Mouse (Mus musculus) right cerebral cortex, postnatal 4 days (tissue): Measurements from ENCODE around the gene Pemt.
A peak's percentile ranks its signal among the peaks of the same experiment; 100 is the strongest.

Source experiments
- DNase-seq: peaks from one replicate; pipeline ENCODE4 v3.0.0-alpha.2; 2022

Gene Pemt

GRCm38 (mm10) chr11:60046058-60046735 lies at the start of gene Pemt:
Gene Pemt (minus strand): TSS chr11:60046489.
- DNase-seq, result peak; percentile 93

GRCm38 (mm10) chr11:60094909-60095810 lies 48.9 kb upstream of the Pemt start:
- no peak for DNase-seq

- no peak for DNase-seq
Measured at GRCm38 (mm10) chr11:60093984-60094587, 47.8 kb upstream of the Pemt start.

GRCm38 (mm10) chr11:60093227-60093626 lies 46.9 kb upstream of the Pemt start:
- no peak for DNase-seq

- no peak for DNase-seq
Measured at GRCm38 (mm10) chr11:60091422-60091761, 45.1 kb upstream of the Pemt start.

GRCm38 (mm10) chr11:60090696-60091421 lies 44.6 kb upstream of the Pemt start:
- no peak for DNase-seq

GRCm38 (mm10) chr11:60088947-60089346 lies 42.7 kb upstream of the Pemt start:
- DNase-seq, result peak; percentile 37

- no peak for DNase-seq
Measured at GRCm38 (mm10) chr11:60086676-60087075, 40.4 kb upstream of the Pemt start.

- peak; percentile 54 for DNase-seq
Measured at GRCm38 (mm10) chr11:60084589-60084988, 38.3 kb upstream of the Pemt start.

- peak; percentile 59 for DNase-seq
Measured at GRCm38 (mm10) chr11:60076790-60077189, 30.5 kb upstream of the Pemt start.

- DNase-seq, result no peak
Measured at GRCm38 (mm10) chr11:60076183-60076582, 29.9 kb upstream of the Pemt start.

GRCm38 (mm10) chr11:60073936-60074502 lies 27.7 kb upstream of the Pemt start:
- no peak for DNase-seq

- no peak for DNase-seq
Measured at GRCm38 (mm10) chr11:60073121-60073520, 26.8 kb upstream of the Pemt start.

- no peak for DNase-seq
Measured at GRCm38 (mm10) chr11:60071221-60071620, 24.9 kb upstream of the Pemt start.

GRCm38 (mm10) chr11:60070599-60070998 lies 24.3 kb upstream of the Pemt start:
- peak; percentile 61 for DNase-seq

- DNase-seq, result no peak
Measured at GRCm38 (mm10) chr11:60068631-60069030, 22.3 kb upstream of the Pemt start.

GRCm38 (mm10) chr11:60067646-60068045 lies 21.4 kb upstream of the Pemt start:
- no peak for DNase-seq

GRCm38 (mm10) chr11:60065267-60065666 lies 19.0 kb upstream of the Pemt start:
- DNase-seq, result no peak

- no peak for DNase-seq
Measured at GRCm38 (mm10) chr11:60061504-60062006, 15.3 kb upstream of the Pemt start.

GRCm38 (mm10) chr11:60060026-60060425 lies 13.7 kb upstream of the Pemt start:
- DNase-seq, result no peak

- DNase-seq, result no peak
Measured at GRCm38 (mm10) chr11:60058441-60058840, 12.2 kb upstream of the Pemt start.

GRCm38 (mm10) chr11:60057987-60058386 lies 11.7 kb upstream of the Pemt start:
- no peak for DNase-seq

GRCm38 (mm10) chr11:60056520-60056919 lies 10.2 kb upstream of the Pemt start:
- DNase-seq, result no peak
